Mouse (Mus musculus): ENCODE measurements around the gene Per1. TPM values are rescaled to one million over a fixed set of nuclear protein-coding genes. Genes with fewer than 3 reads are reported as not detected.

Gene Per1
- polyA plus RNA-seq, 1 experiment from 2014 or later = 6.2 TPM

GRCm38 (mm10) chr11:69117737-69118695 is 23.0 kb downstream of the Per1 start:
- peak overlapping the region; percentile 85 for H3K27ac ChIP-seq (ENCODE audit: low read depth, low read length)
- no peaks in the 10 kb centered on the region for H3K9me3 ChIP-seq (replicated peaks; ENCODE audit: control insufficient read depth, low read length)
- no peaks in the 10 kb centered on the region for H3K36me3 ChIP-seq (ENCODE audit: control insufficient read depth, insufficient read depth, low read length)
- H3K4me1 ChIP-seq (ENCODE audit: control insufficient read depth, insufficient read depth, low read length) = peaks cover 21% of the 10 kb centered on the region
- H3K9ac ChIP-seq (ENCODE audit: low read depth, low read length) = peak overlapping the region; percentile 80
- WGBS (ENCODE audit: insufficient replicate concordance) = 0% methylated on average over 45 of the region's 45 CpGs
- peak; percentile 17; the same call in 1 of the 2 replicates for ATAC-seq (replicated peaks; ENCODE audit: insufficient number of reproducible peaks, low FRiP score, low TSS enrichment)
- peak overlapping the region; percentile 94 for H3K4me2 ChIP-seq
- H3K4me3 ChIP-seq (ENCODE audit: low read depth, low read length) = peak overlapping the region; percentile 78
- no peaks in the 10 kb centered on the region for H3K27me3 ChIP-seq (ENCODE audit: control insufficient read depth, insufficient read depth, low read length)

GRCm38 (mm10) chr11:69118765-69119164 is 23.7 kb downstream of the Per1 start:
- H3K4me1 ChIP-seq (ENCODE audit: control insufficient read depth, insufficient read depth, low read length) = peaks cover 21% of the 10 kb centered on the region
- no peak overlapping the region for H3K27ac ChIP-seq (ENCODE audit: low read depth, low read length)
- no peak overlapping the region for H3K9ac ChIP-seq (ENCODE audit: low read depth, low read length)
- no peaks in the 10 kb centered on the region for H3K36me3 ChIP-seq (ENCODE audit: control insufficient read depth, insufficient read depth, low read length)
- peak overlapping the region; percentile 94 for H3K4me2 ChIP-seq
- H3K27me3 ChIP-seq (ENCODE audit: control insufficient read depth, insufficient read depth, low read length) = no peaks in the 10 kb centered on the region
- under 1% methylated on average over 15 of the region's 15 CpGs for WGBS (ENCODE audit: insufficient replicate concordance)
- ATAC-seq (replicated peaks; ENCODE audit: insufficient number of reproducible peaks, low FRiP score, low TSS enrichment) = no peak; the same call in 1 of the 2 replicates
- peak overlapping the region; percentile 78 for H3K4me3 ChIP-seq (ENCODE audit: low read depth, low read length)
- H3K9me3 ChIP-seq (replicated peaks; ENCODE audit: control insufficient read depth, low read length) = no peaks in the 10 kb centered on the region

GRCm38 (mm10) chr11:69119446-69120155 is 24.6 kb downstream of the Per1 start:
- Histone ChIP-seq H3K9me3 (replicated peaks; ENCODE audit: control insufficient read depth, low read length) (no peaks in the 10 kb centered on the region), H3K36me3 (ENCODE audit: control insufficient read depth, insufficient read depth, low read length) (no peaks in the 10 kb centered on the region), H3K4me2 (peak overlapping the region; percentile 82), H3K27me3 (ENCODE audit: control insufficient read depth, insufficient read depth, low read length) (no peaks in the 10 kb centered on the region), H3K27ac (ENCODE audit: low read depth, low read length) (no peak overlapping the region), H3K4me1 (ENCODE audit: control insufficient read depth, insufficient read depth, low read length) (peaks cover 21% of the 10 kb centered on the region), H3K9ac (ENCODE audit: low read depth, low read length) (no peak overlapping the region), H3K4me3 (ENCODE audit: low read depth, low read length) (peak overlapping the region; percentile 78)
- WGBS (ENCODE audit: insufficient replicate concordance) = 29% methylated on average over 14 of the region's 14 CpGs
- no peak for ATAC-seq (replicated peaks; ENCODE audit: insufficient number of reproducible peaks, low FRiP score, low TSS enrichment)

- Histone ChIP-seq H3K4me1 (ENCODE audit: control insufficient read depth, insufficient read depth, low read length) (peaks cover 21% of the 10 kb centered on the region), H3K9ac (ENCODE audit: low read depth, low read length) (peak within 1 kb of the TSS; percentile 74), H3K27me3 (ENCODE audit: control insufficient read depth, insufficient read depth, low read length) (no peaks in the 10 kb centered on the region), H3K9me3 (replicated peaks; ENCODE audit: control insufficient read depth, low read length) (no peaks in the 10 kb centered on the region), H3K27ac (ENCODE audit: low read depth, low read length) (no peak within 1 kb of the TSS), H3K4me3 (ENCODE audit: low read depth, low read length) (peak within 1 kb of the TSS; percentile 78), H3K36me3 (ENCODE audit: control insufficient read depth, insufficient read depth, low read length) (no peaks in the 10 kb centered on the region), H3K4me2 (peak within 1 kb of the TSS; percentile 82)
- no peak for ATAC-seq (replicated peaks; ENCODE audit: insufficient number of reproducible peaks, low FRiP score, low TSS enrichment)
- 2% methylated on average over 27 of the region's 27 CpGs for WGBS (ENCODE audit: insufficient replicate concordance)
These were observed 25.4 kb downstream of the Per1 start, which contains the start of gene Hes7 for GRCm38 (mm10) chr11:69120221-69121000. Gene Hes7 (plus strand): TSS chr11:69120404.

- H3K36me3 ChIP-seq (ENCODE audit: control insufficient read depth, insufficient read depth, low read length) = no peaks in the 10 kb centered on the region
- H3K4me1 ChIP-seq (ENCODE audit: control insufficient read depth, insufficient read depth, low read length) = peaks cover 26% of the 10 kb centered on the region
- no peak overlapping the region for H3K27ac ChIP-seq (ENCODE audit: low read depth, low read length)
- WGBS (ENCODE audit: insufficient replicate concordance) = under 1% methylated on average over 29 of the region's 33 CpGs
- ATAC-seq (replicated peaks; ENCODE audit: insufficient number of reproducible peaks, low FRiP score, low TSS enrichment) = no peak
- no peaks in the 10 kb centered on the region for H3K27me3 ChIP-seq (ENCODE audit: control insufficient read depth, insufficient read depth, low read length)
- H3K9ac ChIP-seq (ENCODE audit: low read depth, low read length) = peak overlapping the region; percentile 74
- H3K4me3 ChIP-seq (ENCODE audit: low read depth, low read length) = peak overlapping the region; percentile 78
- H3K9me3 ChIP-seq (replicated peaks; ENCODE audit: control insufficient read depth, low read length) = no peaks in the 10 kb centered on the region
- peak overlapping the region; percentile 82 for H3K4me2 ChIP-seq
These were observed 26.2 kb downstream of the Per1 start for GRCm38 (mm10) chr11:69121001-69121740.

- Histone ChIP-seq H3K36me3 (ENCODE audit: control insufficient read depth, insufficient read depth, low read length) (no peaks in the 10 kb centered on the region), H3K4me1 (ENCODE audit: control insufficient read depth, insufficient read depth, low read length) (peaks cover 28% of the 10 kb centered on the region), H3K9me3 (replicated peaks; ENCODE audit: control insufficient read depth, low read length) (no peaks in the 10 kb centered on the region), H3K4me2 (peak overlapping the region; percentile 82), H3K27me3 (ENCODE audit: control insufficient read depth, insufficient read depth, low read length) (no peaks in the 10 kb centered on the region), H3K27ac (ENCODE audit: low read depth, low read length) (peak overlapping the region; percentile 85), H3K9ac (ENCODE audit: low read depth, low read length) (peak overlapping the region; percentile 74), H3K4me3 (ENCODE audit: low read depth, low read length) (peak overlapping the region; percentile 78)
- ATAC-seq (replicated peaks; ENCODE audit: insufficient number of reproducible peaks, low FRiP score, low TSS enrichment) = no peak; the same call in 1 of the 2 replicates
- WGBS (ENCODE audit: insufficient replicate concordance) = 1% methylated on average over 28 of the region's 32 CpGs
These were observed 26.8 kb downstream of the Per1 start for GRCm38 (mm10) chr11:69121741-69122335.

- Histone ChIP-seq H3K4me3 (ENCODE audit: low read depth, low read length) (peak within 1 kb of the TSS; percentile 78), H3K9me3 (replicated peaks; ENCODE audit: control insufficient read depth, low read length) (no peaks in the 10 kb centered on the region), H3K9ac (ENCODE audit: low read depth, low read length) (peak within 1 kb of the TSS; percentile 74), H3K4me2 (peak within 1 kb of the TSS; percentile 82), H3K4me1 (ENCODE audit: control insufficient read depth, insufficient read depth, low read length) (peaks cover 32% of the 10 kb centered on the region), H3K27ac (ENCODE audit: low read depth, low read length) (peak within 1 kb of the TSS; percentile 85), H3K27me3 (ENCODE audit: control insufficient read depth, insufficient read depth, low read length) (peaks cover 6% of the 10 kb centered on the region; the same call in 1 of the 2 replicates), H3K36me3 (ENCODE audit: control insufficient read depth, insufficient read depth, low read length) (no peaks in the 10 kb centered on the region)
- under 1% methylated on average over 56 of the region's 66 CpGs for WGBS (ENCODE audit: insufficient replicate concordance)
- ATAC-seq (replicated peaks; ENCODE audit: insufficient number of reproducible peaks, low FRiP score, low TSS enrichment) = peak; percentile 54
These were observed 27.4 kb downstream of the Per1 start, which contains the start of gene 9130213A22Rik for GRCm38 (mm10) chr11:69122336-69122951. Gene 9130213A22Rik (minus strand): TSS chr11:69122589.

Data from heart, embryonic 11.5 days (tissue).